Mouse (Mus musculus) T-helper 1 cell (primary cell): Measurements from ENCODE around the gene Egflam.

ENCODE experiments used
- in situ Hi-C: fragments of 300-600 bp; cut with MboI, MseI; formaldehyde crosslinking; loops from one replicate; pipeline ENCODE4 v1.15.1; 2025; ENCODE audit warnings: high pct_unique_total_duplicates

Egflam gene

GRCm38 (mm10) chr15:7397818-7398608 is at the start of gene Egflam:
TSS of gene Egflam (minus strand) at chr15:7398395.
- in situ Hi-C loops, result no loop called here

- in situ Hi-C loops, result no loop called here
These were observed 45.5 kb upstream of the Egflam start for GRCm38 (mm10) chr15:7443396-7444315.

- in situ Hi-C loops, result no loop called here
These were observed 44.2 kb upstream of the Egflam start for GRCm38 (mm10) chr15:7442148-7443100.

- in situ Hi-C loops, result no loop called here
These were observed 26.1 kb upstream of the Egflam start for GRCm38 (mm10) chr15:7424282-7424681.

- in situ Hi-C loops, result no loop called here
These were observed 6.3 kb upstream of the Egflam start for GRCm38 (mm10) chr15:7404521-7404920.

- in situ Hi-C loops, result no loop called here
These were observed 680 bp upstream of the Egflam start for GRCm38 (mm10) chr15:7398609-7399540.

GRCm38 (mm10) chr15:7397446-7397817 is 763 bp downstream of the Egflam start:
- in situ Hi-C loops, result no loop called here

- in situ Hi-C loops, result no loop called here
These were observed 14.8 kb downstream of the Egflam start for GRCm38 (mm10) chr15:7383349-7383748.

GRCm38 (mm10) chr15:7382457-7382856 is 15.7 kb downstream of the Egflam start:
- in situ Hi-C loops, result no loop called here

- in situ Hi-C loops, result no loop called here
These were observed 45.6 kb downstream of the Egflam start for GRCm38 (mm10) chr15:7352635-7353051.

- in situ Hi-C loops, result no loop called here
These were observed 57.4 kb downstream of the Egflam start for GRCm38 (mm10) chr15:7340703-7341309.

GRCm38 (mm10) chr15:7334517-7335298 is 63.5 kb downstream of the Egflam start:
- in situ Hi-C loops, result no loop called here

GRCm38 (mm10) chr15:7332875-7333274 is 65.3 kb downstream of the Egflam start:
- in situ Hi-C loops, result no loop called here

- in situ Hi-C loops, result no loop called here
These were observed 75.4 kb downstream of the Egflam start for GRCm38 (mm10) chr15:7322599-7323311.

GRCm38 (mm10) chr15:7320901-7321300 is 77.3 kb downstream of the Egflam start:
- in situ Hi-C loops, result no loop called here

GRCm38 (mm10) chr15:7315539-7315938 is 82.7 kb downstream of the Egflam start:
- in situ Hi-C loops, result no loop called here

GRCm38 (mm10) chr15:7308711-7309110 is 89.5 kb downstream of the Egflam start:
- in situ Hi-C loops, result no loop called here

GRCm38 (mm10) chr15:7299892-7300291 is 98.3 kb downstream of the Egflam start:
- in situ Hi-C loops, result no loop called here
